Mouse (Mus musculus): Measurements from ENCODE around the gene Fastk.

Fastk gene

DNA sequence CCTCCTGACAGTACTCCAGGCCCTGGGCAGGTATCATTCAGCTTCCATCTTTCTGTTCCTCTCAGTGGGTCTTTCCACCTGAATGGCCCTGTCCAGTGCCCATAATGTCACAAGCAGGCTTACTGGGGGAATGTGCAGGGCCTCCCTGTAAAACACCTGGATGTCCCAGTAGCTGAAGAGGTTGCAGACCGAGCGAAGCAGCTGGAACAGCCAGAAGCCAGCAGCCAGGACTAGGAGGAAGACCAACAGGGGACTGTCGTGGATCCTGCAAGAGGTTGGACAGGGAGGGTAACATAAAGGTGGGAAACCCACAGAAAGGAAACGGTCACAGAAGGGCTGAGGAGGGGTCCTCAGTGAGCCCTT is 55.4 kb downstream of the Fastk start:
- no peak for DNase-seq (ENCODE audit: low spot score)

- no peak for DNase-seq (ENCODE audit: low spot score)
These were observed 56.0 kb downstream of the Fastk start for GRCm38 (mm10) chr5:24389011-24389657.

Data from layer of hippocampus, adult 9-10 months (tissue).